Mouse (Mus musculus) C2C12 (cell line): ENCODE results near the gene Slc25a31. TPM values are rescaled to one million over a fixed set of nuclear protein-coding genes. Genes with fewer than 3 reads are reported as not detected.

Experiments
- H3K27me3 ChIP-seq: one replicate; pipeline ENCODE4 v1.6.1; 2011; ENCODE audit not compliant: control insufficient read depth, insufficient read depth, insufficient read length
- H3K36me3 ChIP-seq: one replicate; pipeline ENCODE4 v1.6.1; 2011; ENCODE audit not compliant: control insufficient read depth, insufficient read depth
- H3K4me3 ChIP-seq: one replicate; pipeline ENCODE4 v1.5.1; 2011; ENCODE audit warnings: mild to moderate bottlenecking, control low read depth; ENCODE audit not compliant: poor library complexity, insufficient read depth, severe bottlenecking
- H3K79me2 ChIP-seq: one replicate; pipeline ENCODE4 v1.6.1; 2011; ENCODE audit not compliant: control insufficient read depth, insufficient read depth
- H3K79me3 ChIP-seq: one replicate; pipeline ENCODE4 v1.6.1; 2011; ENCODE audit warnings: low read depth, control low read depth
- H3ac ChIP-seq: one replicate; pipeline ENCODE3; 2011; ENCODE audit warnings: low read depth; ENCODE audit not compliant: control insufficient read depth, insufficient read length
- CEBPB ChIP-seq: IDR thresholded peaks from one replicate; pipeline ENCODE4 v1.6.1; 2011; ENCODE audit warnings: low read depth, mild to moderate bottlenecking, control low read depth, moderate library complexity
- CTCF ChIP-seq: IDR thresholded peaks from one replicate; pipeline ENCODE4 v1.5.1; 2011; ENCODE audit not compliant: control insufficient read depth, insufficient read depth, insufficient read length
- FOSL1 ChIP-seq: IDR thresholded peaks from one replicate; pipeline ENCODE4 v1.8.0; 2011; ENCODE audit warnings: mild to moderate bottlenecking, low read length; ENCODE audit not compliant: poor library complexity, insufficient read depth, severe bottlenecking
- MAX ChIP-seq: IDR thresholded peaks from one replicate; pipeline ENCODE4 v1.6.1; 2011; ENCODE audit warnings: mild to moderate bottlenecking, control low read depth
- MYOD1 ChIP-seq: IDR thresholded peaks from one replicate; pipeline ENCODE4 v1.6.1; 2011; ENCODE audit warnings: low read depth; ENCODE audit not compliant: control insufficient read depth, insufficient read length
- MYOG ChIP-seq: IDR thresholded peaks from one replicate; pipeline ENCODE4 v1.6.1; 2011; ENCODE audit not compliant: control insufficient read depth, insufficient read length; ENCODE audit errors: extremely low read depth
- USF1 ChIP-seq: IDR thresholded peaks from one replicate; pipeline ENCODE4 v1.6.1; 2011; ENCODE audit warnings: low read depth, mild to moderate bottlenecking, control low read depth, moderate library complexity
- polyA plus RNA-seq: library from polyadenylated mRNA; unstranded; fragments of >200 nt; fragmentation: generic; extraction: Trizol; gene quantifications from one replicate; pipeline ENCODE4 v1.2.1, GENCODE M21; 2012; ENCODE audit warnings: missing spikeins

The Slc25a31 gene
- polyA plus RNA-seq, 1 experiment: not detected

DNA sequence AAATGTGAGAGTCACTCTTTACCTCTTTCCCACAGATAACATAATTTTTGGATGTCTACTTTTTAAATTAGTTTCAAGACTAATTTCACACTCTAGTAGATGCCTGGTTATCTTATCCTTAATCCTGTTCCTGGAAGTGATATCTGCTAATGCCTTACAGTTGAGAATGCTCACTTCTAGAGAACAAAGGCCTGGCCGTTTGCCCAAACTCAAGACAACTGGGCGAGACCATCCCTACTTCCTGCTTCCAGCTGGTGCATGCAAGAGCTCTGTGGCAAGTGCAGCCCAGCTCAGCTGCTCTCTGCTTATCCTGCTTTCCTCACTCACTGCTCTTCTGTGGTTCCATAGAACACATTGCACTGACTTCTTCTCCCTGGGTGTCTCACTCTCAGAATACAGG, 14.2 kb upstream of the Slc25a31 start:
- no peaks in the 10 kb centered on the region for H3K79me2 ChIP-seq
- H3K79me3 ChIP-seq: no peaks in the 10 kb centered on the region
- TF ChIP-seq FOSL1: no peak
- TF ChIP-seq MAX: no peak
- TF ChIP-seq MYOD1: no peak
- TF ChIP-seq CEBPB: no peak
- TF ChIP-seq USF1: no peak
- TF ChIP-seq MYOG: no peak
- no peak for TF ChIP-seq CTCF

GRCm38 (mm10) chr3:40695162-40695561, 13.5 kb upstream of the Slc25a31 start:
- H3K4me3 ChIP-seq: no peak overlapping the region
- H3K79me3 ChIP-seq: no peaks in the 10 kb centered on the region
- no peaks in the 10 kb centered on the region for H3K36me3 ChIP-seq
- no peak overlapping the region for H3ac ChIP-seq
- TF ChIP-seq FOSL1: no peak
- no peak for TF ChIP-seq USF1
- TF ChIP-seq MYOG: no peak
- no peak for TF ChIP-seq MAX
- no peak for TF ChIP-seq CTCF
- TF ChIP-seq MYOD1: no peak
- TF ChIP-seq CEBPB: no peak
- H3K27me3 ChIP-seq: no peaks in the 10 kb centered on the region
- no peaks in the 10 kb centered on the region for H3K79me2 ChIP-seq

More for the DNA sequence above, 14.2 kb upstream of the Slc25a31 start:
- Histone ChIP-seq H3K4me3 (no peak overlapping the region), H3K36me3 (no peaks in the 10 kb centered on the region), H3ac (no peak overlapping the region), H3K27me3 (no peaks in the 10 kb centered on the region)

- Histone ChIP-seq H3ac (no peak overlapping the region), H3K79me3 (no peaks in the 10 kb centered on the region), H3K79me2 (no peaks in the 10 kb centered on the region), H3K4me3 (no peak overlapping the region), H3K36me3 (peaks cover 3% of the 10 kb centered on the region), H3K27me3 (no peaks in the 10 kb centered on the region)
- TF ChIP-seq MYOD1: no peak
- no peak for TF ChIP-seq FOSL1
These were observed 9.8 kb upstream of the Slc25a31 start for GRCm38 (mm10) chr3:40698834-40699233.

DNA sequence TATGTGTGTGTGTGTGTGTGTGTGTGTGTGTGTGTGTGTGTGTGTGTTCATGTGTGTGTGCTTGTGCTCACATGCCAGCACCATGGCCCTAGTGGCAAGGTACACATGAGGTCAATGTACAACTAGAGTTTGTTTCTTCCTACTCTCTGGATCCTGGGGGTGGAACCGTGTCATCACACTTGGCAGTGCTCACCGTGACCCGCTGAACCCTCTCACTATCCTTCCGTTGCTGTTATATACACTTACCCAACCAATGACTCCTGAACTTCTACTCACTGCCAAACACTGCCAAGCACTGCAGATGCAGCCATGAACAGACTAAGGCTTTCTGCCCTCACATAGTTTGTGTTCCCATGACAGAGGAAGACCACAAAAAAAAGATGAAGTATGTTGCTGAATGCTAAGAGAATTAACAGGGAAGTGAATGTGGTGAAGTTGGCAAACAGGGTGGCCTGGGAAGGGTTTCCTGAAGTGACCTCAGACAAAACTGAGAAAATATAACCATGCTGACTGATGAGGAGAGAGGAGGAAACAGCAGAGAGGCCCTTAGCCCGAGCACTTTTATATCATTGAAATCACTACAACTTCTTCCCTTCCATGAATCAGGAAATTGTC, 3.7 kb upstream of the Slc25a31 start:
- Histone ChIP-seq H3ac (no peak overlapping the region), H3K79me3 (no peaks in the 10 kb centered on the region), H3K27me3 (no peaks in the 10 kb centered on the region), H3K36me3 (peaks cover 3% of the 10 kb centered on the region), H3K4me3 (no peak overlapping the region), H3K79me2 (no peaks in the 10 kb centered on the region)
- TF ChIP-seq MYOD1 (no peak), MYOG (no peak), CTCF (no peak), FOSL1 (no peak), CEBPB (no peak), MAX (no peak), USF1 (no peak)

GRCm38 (mm10) chr3:40716056-40716455, 7.4 kb downstream of the Slc25a31 start:
- no peaks in the 10 kb centered on the region for H3K79me3 ChIP-seq
- no peak overlapping the region for H3K4me3 ChIP-seq
- TF ChIP-seq MYOD1 (no peak), CEBPB (no peak), USF1 (no peak), MAX (no peak), MYOG (no peak), FOSL1 (no peak), CTCF (no peak)
- H3K36me3 ChIP-seq: no peaks in the 10 kb centered on the region
- H3ac ChIP-seq: no peak overlapping the region
- no peaks in the 10 kb centered on the region for H3K27me3 ChIP-seq
- no peaks in the 10 kb centered on the region for H3K79me2 ChIP-seq

DNA sequence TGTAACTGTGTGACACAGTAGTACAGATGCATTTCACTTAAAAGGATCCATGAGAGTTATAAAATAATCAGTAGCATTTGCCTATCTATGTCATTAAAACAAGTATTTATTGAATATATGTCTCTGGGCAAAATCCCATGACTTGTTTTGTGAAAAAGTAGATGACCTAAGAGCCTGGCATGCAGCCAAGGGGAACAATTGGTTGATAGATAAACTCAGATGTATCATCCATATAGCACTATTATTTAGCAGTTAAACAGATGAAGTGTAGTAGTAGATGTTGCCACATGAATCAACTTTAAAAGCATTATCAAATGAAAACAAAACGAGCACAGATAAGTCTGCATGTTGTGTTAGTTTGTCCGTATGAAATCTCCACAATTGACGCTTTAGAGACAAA, 10.4 kb downstream of the Slc25a31 start:
- no peaks in the 10 kb centered on the region for H3K79me3 ChIP-seq
- H3K36me3 ChIP-seq: no peaks in the 10 kb centered on the region
- H3K27me3 ChIP-seq: no peaks in the 10 kb centered on the region
- TF ChIP-seq MYOD1: no peak
- no peak for TF ChIP-seq CTCF
- no peak for TF ChIP-seq FOSL1
- H3K79me2 ChIP-seq: no peaks in the 10 kb centered on the region
- no peak overlapping the region for H3K4me3 ChIP-seq
- H3ac ChIP-seq: no peak overlapping the region
